Mouse (Mus musculus): ENCODE results near the gene Gstt1. TPM values are rescaled to one million over a fixed set of nuclear protein-coding genes. Genes with fewer than 3 reads are reported as not detected.

Gene Gstt1
- total and polyA plus RNA-seq, 2 experiments from 2014 or later: 19.2 to 21.3 TPM

- no peaks in the 10 kb centered on the region for H3K27me3 ChIP-seq (ENCODE audit: insufficient read depth, low read length)
- WGBS: 1% methylated on average over 27 of the region's 27 CpGs
- peak; percentile 74 for TF ChIP-seq CTCF (IDR thresholded peaks at IDR 0.05; ENCODE audit: low read depth)
- peak overlapping the region; percentile 71 for H3K4me2 ChIP-seq (ENCODE audit: low read depth)
- H3K4me3 ChIP-seq (ENCODE audit: low read depth, low read length): peak overlapping the region; percentile 85
- no peaks in the 10 kb centered on the region for H3K36me3 ChIP-seq (ENCODE audit: insufficient read depth)
- H3K9me3 ChIP-seq (ENCODE audit: low read length): no peaks in the 10 kb centered on the region
- peak; percentile 84 for DNase-seq
- ATAC-seq: peak; percentile 11
- peaks cover 9% of the 10 kb centered on the region for H3K4me1 ChIP-seq (ENCODE audit: insufficient read depth)
- H3K9ac ChIP-seq: peak overlapping the region; percentile 90
- H3K27ac ChIP-seq (ENCODE audit: low read depth, low read length): peak overlapping the region; percentile 76
These were observed 33.6 kb downstream of the Gstt1 start for GRCm38 (mm10) chr10:75764519-75765473.

DNA sequence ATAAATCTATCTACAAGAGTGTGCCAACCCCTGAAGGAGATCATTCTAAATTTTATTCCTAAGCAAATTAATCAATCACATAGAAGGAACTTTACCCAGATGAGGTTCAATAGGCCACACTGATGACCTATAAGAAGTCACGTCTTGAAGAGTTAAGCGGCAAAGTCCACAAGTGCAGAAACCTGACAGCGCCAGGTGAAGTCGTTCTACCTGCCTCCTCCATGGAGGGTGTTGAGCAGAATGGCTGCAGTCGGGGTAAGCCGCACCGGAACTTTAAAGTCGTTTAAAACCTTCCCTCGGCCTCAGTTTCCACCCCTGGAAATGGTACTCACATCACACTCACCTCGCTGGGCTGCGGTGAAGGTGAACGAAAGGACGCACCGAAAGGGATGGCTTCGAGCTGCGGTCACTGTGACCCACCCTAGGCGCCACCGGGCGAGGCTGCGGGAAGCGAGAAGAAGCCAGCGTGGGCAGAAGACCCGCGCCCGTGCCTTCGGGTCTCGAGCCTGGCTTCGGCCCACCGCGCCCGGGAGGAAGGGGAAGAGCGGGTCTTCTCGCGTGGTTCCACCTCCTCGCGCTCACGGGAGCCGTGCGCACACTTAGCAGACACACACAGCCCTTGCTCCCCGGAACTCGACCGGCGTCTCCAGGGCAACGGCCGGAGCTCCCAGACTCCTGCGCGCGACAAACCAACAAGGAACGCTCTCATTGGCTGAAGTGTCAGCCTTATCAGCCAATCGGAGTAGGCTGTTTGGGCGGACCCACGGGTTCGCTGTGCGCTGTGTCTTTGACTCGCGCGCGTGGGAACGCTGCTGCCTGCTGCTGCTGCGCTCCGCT is 34.5 kb downstream of the Gstt1 start, which contains the start of gene Cabin1:
Gene Cabin1, minus strand, starts transcription at position 660 of the 837 bp plus-strand sequence.
- Histone ChIP-seq H3K4me1 (ENCODE audit: insufficient read depth) (peaks cover 9% of the 10 kb centered on the region), H3K4me3 (ENCODE audit: low read depth, low read length) (peak within 1 kb of the TSS; percentile 85), H3K27ac (ENCODE audit: low read depth, low read length) (peak within 1 kb of the TSS; percentile 93), H3K9me3 (ENCODE audit: low read length) (no peaks in the 10 kb centered on the region), H3K4me2 (ENCODE audit: low read depth) (peak within 1 kb of the TSS; percentile 71), H3K36me3 (ENCODE audit: insufficient read depth) (no peaks in the 10 kb centered on the region), H3K9ac (peak within 1 kb of the TSS; percentile 90), H3K27me3 (ENCODE audit: insufficient read depth, low read length) (no peaks in the 10 kb centered on the region)
- ATAC-seq: peak; percentile 99
- TF ChIP-seq CTCF (IDR thresholded peaks at IDR 0.05; ENCODE audit: low read depth): no peak
- WGBS: 1% methylated on average over 61 of the region's 61 CpGs
- DNase-seq: peak; percentile 100

DNA sequence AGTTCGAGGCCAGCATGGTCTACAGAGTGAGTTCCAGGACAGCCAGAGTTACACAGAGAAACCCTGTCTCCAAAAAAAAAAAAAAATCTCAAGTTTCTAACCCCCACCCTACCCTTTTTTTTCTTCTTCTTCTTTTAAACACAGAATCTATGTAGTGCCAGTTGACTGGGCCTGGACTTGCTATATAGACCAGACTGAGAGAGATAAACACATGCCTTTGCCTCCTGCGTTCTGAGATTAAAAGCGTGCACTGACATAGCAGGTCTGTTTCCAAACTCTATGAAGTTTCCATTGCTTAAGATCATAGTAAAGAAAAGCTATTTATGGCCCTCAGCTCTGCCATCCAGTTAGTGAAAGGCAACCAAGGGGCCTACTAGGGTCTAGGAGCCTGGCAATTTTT is 36.0 kb downstream of the Gstt1 start:
- no peaks in the 10 kb centered on the region for H3K27me3 ChIP-seq (ENCODE audit: insufficient read depth, low read length)
- peaks cover 9% of the 10 kb centered on the region for H3K4me1 ChIP-seq (ENCODE audit: insufficient read depth)
- H3K4me2 ChIP-seq (ENCODE audit: low read depth): peak overlapping the region; percentile 71; the same call in 1 of the 2 replicates
- no peak for TF ChIP-seq CTCF (IDR thresholded peaks at IDR 0.05; ENCODE audit: low read depth)
- peak overlapping the region; percentile 35; the same call in 1 of the 2 replicates for H3K9ac ChIP-seq
- no peak overlapping the region for H3K4me3 ChIP-seq (ENCODE audit: low read depth, low read length)
- ATAC-seq: no peak
- no peaks in the 10 kb centered on the region for H3K36me3 ChIP-seq (ENCODE audit: insufficient read depth)
- H3K9me3 ChIP-seq (ENCODE audit: low read length): no peaks in the 10 kb centered on the region
- DNase-seq: no peak
- H3K27ac ChIP-seq (ENCODE audit: low read depth, low read length): no peak overlapping the region
- WGBS: 93% methylated on average over 3 of the region's 3 CpGs

DNA sequence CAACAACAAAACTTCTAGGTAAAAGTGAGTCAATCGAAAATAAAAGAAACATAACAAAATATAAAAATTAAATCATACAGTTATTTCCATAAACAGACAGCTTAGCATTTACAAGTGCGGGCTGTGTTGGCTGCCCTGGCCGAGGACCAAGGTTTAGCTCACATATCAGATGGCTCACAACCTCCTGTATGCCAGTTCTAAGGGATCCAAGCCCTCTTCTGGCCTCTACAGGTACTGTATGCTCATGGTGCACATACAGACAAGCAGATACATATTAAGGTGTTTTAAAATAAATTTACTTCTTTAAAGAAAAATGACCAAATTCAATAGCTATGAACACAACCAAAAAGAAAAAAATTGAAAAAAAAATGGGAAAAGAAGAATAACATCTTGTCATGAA is 38.1 kb downstream of the Gstt1 start:
- WGBS: 96% methylated on average over 3 of the region's 3 CpGs
- 0 out of 2 replicates have a peak, but pooled peaks have one; percentile 10 for TF ChIP-seq CTCF (IDR thresholded peaks at IDR 0.05; ENCODE audit: low read depth)
- DNase-seq (no peak), ATAC-seq (no peak)
- Histone ChIP-seq H3K9ac (no peak overlapping the region), H3K9me3 (ENCODE audit: low read length) (no peaks in the 10 kb centered on the region), H3K4me2 (ENCODE audit: low read depth) (no peak overlapping the region), H3K27ac (ENCODE audit: low read depth, low read length) (no peak overlapping the region), H3K27me3 (ENCODE audit: insufficient read depth, low read length) (no peaks in the 10 kb centered on the region), H3K4me3 (ENCODE audit: low read depth, low read length) (no peak overlapping the region), H3K36me3 (ENCODE audit: insufficient read depth) (peaks cover 6% of the 10 kb centered on the region; the same call in 1 of the 2 replicates), H3K4me1 (ENCODE audit: insufficient read depth) (peaks cover 9% of the 10 kb centered on the region)

GRCm38 (mm10) chr10:75756719-75757118 is 41.7 kb downstream of the Gstt1 start:
- Histone ChIP-seq H3K4me1 (ENCODE audit: insufficient read depth) (no peaks in the 10 kb centered on the region), H3K4me3 (ENCODE audit: low read depth, low read length) (no peak overlapping the region), H3K36me3 (ENCODE audit: insufficient read depth) (peaks cover 35% of the 10 kb centered on the region), H3K27me3 (ENCODE audit: insufficient read depth, low read length) (no peaks in the 10 kb centered on the region), H3K9ac (no peak overlapping the region), H3K27ac (ENCODE audit: low read depth, low read length) (no peak overlapping the region), H3K4me2 (ENCODE audit: low read depth) (no peak overlapping the region), H3K9me3 (ENCODE audit: low read length) (no peaks in the 10 kb centered on the region)
- DNase-seq: no peak
- ATAC-seq: no peak
- 96% methylated on average over 11 of the region's 11 CpGs for WGBS
- no peak for TF ChIP-seq CTCF (IDR thresholded peaks at IDR 0.05; ENCODE audit: low read depth)

- Histone ChIP-seq H3K4me1 (ENCODE audit: insufficient read depth) (no peaks in the 10 kb centered on the region), H3K4me3 (ENCODE audit: low read depth, low read length) (no peak overlapping the region), H3K36me3 (ENCODE audit: insufficient read depth) (peaks cover 77% of the 10 kb centered on the region), H3K9me3 (ENCODE audit: low read length) (no peaks in the 10 kb centered on the region), H3K4me2 (ENCODE audit: low read depth) (no peak overlapping the region), H3K27me3 (ENCODE audit: insufficient read depth, low read length) (no peaks in the 10 kb centered on the region), H3K27ac (ENCODE audit: low read depth, low read length) (peak overlapping the region; percentile 69), H3K9ac (no peak overlapping the region)
- ATAC-seq (peak; percentile 97), DNase-seq (peak; percentile 93)
- 40% methylated on average over 3 of the region's 3 CpGs for WGBS
- peak; percentile 97 for TF ChIP-seq CTCF (IDR thresholded peaks at IDR 0.05; ENCODE audit: low read depth)
These were observed 54.4 kb downstream of the Gstt1 start for GRCm38 (mm10) chr10:75744017-75744416.

Measured in forebrain, postnatal 0 days (tissue).